Mouse (Mus musculus): ENCODE data around the gene Pth1r.
"Not testable (repeated sequence)": the region's sequence is repeated elsewhere in the genome, so short reads cannot be mapped to it uniquely, and the experiment has no call there.

Pth1r gene

DNA sequence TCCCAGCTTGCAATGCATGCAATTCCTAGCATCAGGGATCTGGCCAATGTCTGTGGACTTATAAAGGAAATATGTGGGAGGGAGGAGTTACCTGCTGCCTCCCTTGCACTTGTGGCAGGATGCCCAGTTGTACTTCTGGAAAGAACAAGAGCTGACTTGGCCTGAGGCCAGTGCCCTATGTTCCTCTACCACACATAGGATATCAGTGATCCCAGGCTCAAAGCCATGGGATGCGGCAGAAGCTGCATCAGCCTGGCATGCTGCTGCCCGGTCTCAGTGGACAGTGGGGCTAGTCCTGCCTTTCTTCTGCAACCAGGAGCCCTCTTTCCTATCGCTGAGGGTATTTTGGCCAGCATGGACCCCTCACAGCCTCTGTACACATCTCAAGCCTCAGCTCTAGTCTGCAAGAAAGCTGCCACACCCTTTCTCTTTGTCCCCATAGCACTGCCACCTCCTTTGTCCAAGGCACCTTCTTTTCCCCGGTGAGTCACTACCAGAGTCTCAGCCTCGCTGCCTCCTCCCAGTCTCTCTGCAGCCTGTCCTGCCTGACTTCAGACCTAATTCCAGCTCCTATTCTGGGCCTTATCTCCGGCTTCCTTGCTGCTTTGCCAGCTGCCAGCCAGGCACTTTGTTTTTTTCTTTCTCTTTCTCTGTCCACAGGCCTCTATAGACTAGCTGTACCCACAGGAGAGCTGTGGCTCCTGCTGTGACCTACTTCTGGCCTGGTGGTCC is 62.7 kb downstream of the Pth1r start:
- in situ Hi-C loops (cut with MseI, MboI), result no loop called here

DNA sequence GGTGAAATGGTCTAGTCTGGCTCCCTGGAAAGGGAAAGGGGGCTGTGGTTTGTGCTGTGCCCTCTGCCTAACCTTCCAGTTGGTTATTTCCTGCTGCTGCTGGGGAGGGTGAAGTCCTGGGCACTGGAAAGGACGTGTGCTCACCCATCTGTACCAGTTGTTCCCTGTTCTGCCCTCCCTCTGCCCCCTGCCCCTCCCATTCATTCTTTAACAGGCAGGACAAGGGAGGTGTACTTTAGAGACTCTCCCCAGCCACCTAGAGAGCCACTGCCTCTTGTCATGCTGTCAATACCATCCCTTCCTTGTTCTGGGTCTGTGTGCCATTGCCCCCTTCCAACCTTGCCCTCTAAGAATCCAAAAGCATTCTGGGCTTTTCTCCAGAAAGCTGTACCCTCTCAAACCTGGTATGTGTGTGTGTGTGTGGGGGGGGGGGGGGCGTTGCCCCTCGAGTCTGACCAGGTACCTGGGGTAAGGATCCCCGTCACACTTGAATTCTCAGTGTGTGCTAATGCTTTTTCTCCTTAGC is 63.3 kb downstream of the Pth1r start:
- in situ Hi-C loops (cut with MseI, MboI), result no loop called here

DNA sequence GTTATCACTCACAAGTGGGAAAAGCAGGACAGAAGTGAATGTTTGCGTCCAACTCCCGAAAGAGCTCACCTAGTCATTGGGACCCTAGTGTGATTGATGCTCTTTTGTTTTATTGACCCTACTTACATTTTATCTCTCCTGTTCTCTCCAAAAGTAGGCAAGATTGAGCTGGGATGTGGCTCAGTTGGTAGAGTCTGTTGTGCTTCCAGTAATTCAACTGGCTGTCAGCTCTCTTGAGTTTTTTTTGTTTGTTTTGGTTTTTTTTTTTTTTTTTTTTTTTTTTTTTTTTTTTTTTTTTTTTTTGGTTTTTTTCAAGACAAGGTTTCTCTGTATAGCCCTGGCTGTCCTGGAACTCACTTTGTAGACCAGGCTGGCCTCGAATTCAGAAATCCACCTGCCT is 64.2 kb downstream of the Pth1r start:
- in situ Hi-C loops (cut with MseI, MboI), result not testable (repeated sequence)

DNA sequence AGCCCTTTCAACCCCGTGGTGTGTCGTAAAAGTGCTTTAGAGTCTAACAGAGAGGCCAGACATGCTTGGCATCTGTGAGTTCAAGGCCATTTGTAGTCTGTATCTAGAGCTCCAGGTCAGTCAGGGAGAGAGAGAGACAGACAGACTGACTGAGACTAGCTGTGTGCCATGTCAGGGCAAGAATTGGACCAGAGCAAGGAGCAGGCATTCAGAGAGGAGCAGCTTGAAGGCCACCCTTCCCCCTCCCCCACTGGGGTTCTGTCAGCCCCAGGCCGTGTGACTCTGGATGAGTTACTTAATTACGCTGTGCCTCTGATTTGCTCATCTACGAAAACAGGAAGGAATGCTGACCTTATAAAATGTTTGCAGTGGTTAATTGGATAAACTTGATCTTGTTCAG is 64.7 kb downstream of the Pth1r start:
- in situ Hi-C loops (cut with MseI, MboI), result no loop called here

DNA sequence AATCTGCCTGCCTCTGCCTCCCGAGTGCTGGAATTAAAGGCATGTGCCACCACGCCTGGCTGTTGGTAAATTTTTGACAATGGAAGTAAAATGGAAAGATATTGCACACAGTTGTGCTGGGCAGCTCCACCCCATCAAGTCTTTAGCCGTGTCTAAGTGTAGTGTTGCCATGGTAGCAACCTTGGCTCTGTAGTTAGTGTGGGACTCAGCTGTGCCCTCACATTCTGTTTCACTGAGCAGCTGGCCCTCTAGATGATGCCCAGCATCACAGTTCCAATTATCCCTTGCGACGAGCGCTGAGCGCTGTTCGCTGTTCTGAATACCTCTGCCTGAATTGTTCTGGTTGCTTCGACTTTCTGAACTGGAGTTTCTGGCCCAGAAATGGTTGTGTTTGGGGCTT is 65.1 kb downstream of the Pth1r start:
- in situ Hi-C loops (cut with MseI, MboI), result no loop called here

DNA sequence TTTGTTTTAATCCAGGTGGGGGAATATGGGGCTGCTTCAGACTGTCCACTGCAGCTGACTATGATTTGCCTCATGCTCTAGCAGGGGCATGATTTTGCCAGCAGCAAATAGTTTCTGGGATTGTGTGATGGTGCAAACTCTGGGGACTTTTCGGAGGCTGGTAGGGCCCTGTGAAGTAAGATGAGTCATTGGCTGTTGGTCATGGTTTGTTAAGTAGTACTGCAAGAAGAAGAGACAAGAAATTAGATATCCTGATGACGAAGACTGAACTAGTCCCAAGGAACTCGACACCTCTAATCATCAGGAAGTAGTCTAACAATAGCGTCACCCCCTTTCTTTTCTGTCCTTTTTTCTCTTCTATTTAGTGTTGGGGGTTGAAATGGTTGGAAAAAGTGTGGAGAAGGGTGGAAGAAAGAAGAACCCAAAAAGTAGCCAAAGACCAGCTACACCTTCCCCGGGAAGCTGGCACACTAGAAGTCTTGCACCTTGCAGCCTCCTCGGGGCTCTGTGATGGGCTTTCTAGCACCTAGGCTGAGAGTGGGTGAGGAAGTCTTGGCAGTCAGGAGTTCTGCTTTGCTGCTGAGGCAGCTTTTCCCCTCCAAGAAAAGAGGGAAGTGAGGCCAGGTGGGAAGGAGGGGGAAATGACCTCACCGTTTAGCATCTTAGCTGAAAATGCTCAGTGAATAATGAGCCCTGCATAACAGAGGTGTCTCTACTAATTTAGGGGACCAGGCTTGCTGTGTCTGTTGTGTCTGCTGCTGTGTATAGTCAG is 66.0 kb downstream of the Pth1r start:
- in situ Hi-C loops (cut with MseI, MboI), result no loop called here

DNA sequence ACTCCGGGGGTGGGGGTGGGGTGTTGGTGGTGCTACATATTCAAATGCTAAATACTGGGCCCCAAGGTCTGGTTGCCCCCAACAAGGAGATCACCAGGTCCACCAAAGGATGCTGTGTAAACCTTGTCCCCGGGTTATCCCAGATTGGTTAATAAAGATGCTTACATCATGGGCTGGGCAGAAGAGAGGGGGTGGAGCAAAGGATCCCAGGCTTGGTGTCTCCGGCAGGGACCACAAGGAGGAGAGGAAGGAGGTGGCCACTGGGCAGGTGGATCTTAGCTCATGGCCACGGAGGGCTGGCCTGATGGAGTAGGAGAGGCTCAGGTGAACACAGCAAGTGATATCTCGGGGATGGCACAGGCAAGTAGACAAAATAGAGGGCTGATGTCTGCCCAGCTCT is 68.1 kb downstream of the Pth1r start:
- in situ Hi-C loops (cut with MseI, MboI), result no loop called here

DNA sequence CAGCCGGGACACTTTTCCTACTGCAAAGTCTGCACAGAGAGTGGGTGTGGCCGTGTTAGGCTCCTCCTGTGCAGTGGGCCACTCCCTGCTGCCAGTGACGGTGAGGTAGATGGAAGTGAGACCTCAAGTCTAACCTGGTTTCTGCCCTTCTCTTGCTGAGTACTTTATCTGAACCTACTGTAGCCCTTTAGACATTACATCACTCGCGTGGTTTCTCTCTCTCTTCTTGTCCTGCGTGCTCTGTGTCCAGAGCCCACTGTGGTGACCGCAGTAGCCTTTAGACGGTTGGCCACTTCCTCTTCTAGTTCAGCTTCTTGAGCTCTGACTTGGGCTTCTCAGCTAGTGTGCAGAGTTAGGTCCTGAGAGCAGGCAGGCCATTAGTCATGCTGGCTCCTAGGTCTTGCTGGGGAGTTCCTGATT is 70.4 kb downstream of the Pth1r start:
- in situ Hi-C loops (cut with MseI, MboI), result no loop called here

DNA sequence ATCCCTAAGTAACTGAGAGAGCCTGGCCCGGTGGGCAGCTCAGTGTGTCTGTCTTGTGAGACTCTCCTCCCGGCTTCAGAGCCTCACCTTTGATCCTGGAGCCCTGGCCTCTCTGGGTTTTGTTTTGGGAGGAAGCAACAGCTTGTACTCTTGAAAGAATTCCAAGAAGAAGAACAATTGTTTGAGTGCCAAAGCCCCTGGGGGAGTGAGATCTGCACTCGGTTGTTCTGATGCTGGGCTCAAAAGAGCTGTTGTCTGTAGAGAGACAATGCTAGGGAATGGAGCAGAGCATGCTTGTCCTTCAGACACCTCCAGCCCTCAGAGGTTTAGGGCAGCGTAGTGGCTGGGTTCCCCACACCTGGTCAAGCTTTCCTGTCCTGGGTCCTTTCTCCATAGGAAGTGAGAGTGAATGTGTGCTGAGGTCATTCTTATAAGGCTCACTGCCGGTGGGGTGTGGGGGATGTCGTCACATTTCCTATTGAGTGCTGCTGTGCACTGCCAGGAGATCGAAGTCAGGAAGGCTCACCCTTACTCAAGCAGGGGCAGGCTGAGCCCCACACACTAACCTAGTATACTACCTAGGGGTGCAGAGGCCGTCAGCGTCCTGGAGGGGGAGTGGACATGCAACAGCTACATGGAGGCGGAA is 73.7 kb downstream of the Pth1r start:
- in situ Hi-C loops (cut with MseI, MboI), result no loop called here

DNA sequence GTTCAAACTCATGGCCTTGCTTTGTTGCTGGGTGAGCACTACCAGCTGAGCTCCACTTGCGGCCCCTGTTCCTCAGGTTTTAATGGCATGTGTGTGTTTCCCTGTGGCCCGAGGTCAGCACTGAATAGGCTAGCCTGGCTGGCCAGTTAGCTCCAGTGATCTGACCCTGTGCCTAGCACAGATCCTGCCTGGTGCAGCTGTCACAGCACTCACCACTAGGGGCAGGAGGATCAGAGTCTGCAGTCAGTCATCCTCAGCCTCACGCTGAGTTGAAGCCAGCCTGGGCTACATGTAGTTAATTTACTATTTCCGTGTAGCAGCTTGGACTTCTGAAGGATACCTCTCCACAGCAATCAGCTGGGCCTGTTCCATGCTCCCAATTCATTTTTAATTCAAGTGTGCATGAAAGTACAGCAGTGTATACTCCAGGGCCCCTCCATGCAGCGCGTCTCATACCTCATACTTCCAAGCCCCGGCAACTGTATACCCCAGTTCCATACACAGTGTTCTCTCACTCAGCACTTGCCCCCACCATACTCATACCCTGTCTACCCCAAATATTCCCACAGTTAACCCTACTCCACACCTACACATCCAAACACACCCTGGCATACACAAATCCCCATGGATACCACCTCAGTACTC is 74.4 kb downstream of the Pth1r start:
- in situ Hi-C loops (cut with MseI, MboI), result no loop called here
